Comparison of ENCODE assay signal across 19 mouse cellular contexts in genomic region chr6:108697345-108697744, GRCm38 (mm10). TPM values are rescaled to one million over a fixed set of nuclear protein-coding genes. Genes with fewer than 3 reads are reported as not detected.
DNase-seq lines count a peak whose midpoint lies in the region; ATAC-seq and TF ChIP-seq lines count a peak whose summit lies in the region.
"Had no signal": no experiment of that assay in that cellular context is flagged by ENCODE, and none has a peak within 500 bp of the region (broad histone marks: within the 10 kb centered on the region; RNA-seq: fewer than 3 reads in every experiment).

No protein-coding gene starts in this region.

- ATAC-seq in forebrain, embryonic 13.5 days = no peak
- ATAC-seq in stomach, postnatal 0 days (ENCODE audit: low FRiP score, low TSS enrichment) = peak; percentile 75
- ATAC-seq: CD4-positive, CD25-positive, alpha-beta regulatory T cell, adult 4 months; forebrain, embryonic 15.5 days; forebrain, postnatal 0 days had no signal

- WGBS in forebrain, embryonic 10.5 days = 94% methylated on average over 10 of the region's 10 CpGs
- WGBS in forebrain, embryonic 13.5 days = 89% methylated on average over 10 of the region's 10 CpGs
- 75% methylated on average over 10 of the region's 10 CpGs for WGBS in stomach, postnatal 0 days

- TF ChIP-seq CTCF in CH12.LX (conservative IDR thresholded peaks at IDR 0.05 in 1 of 2, IDR thresholded peaks at IDR 0.05 in 1 of 2; ENCODE audit: low read depth in 2 of 2, low read length in 2 of 2) = no peak
- TF ChIP-seq CTCF in stomach, postnatal 0 days (IDR thresholded peaks at IDR 0.05; ENCODE audit: low read depth) = no peak

- peak overlapping the region; percentile 82; the same call in 1 of the 2 replicates for H3K27ac ChIP-seq in forebrain, embryonic 10.5 days
- H3K27ac ChIP-seq in forebrain, embryonic 13.5 days = no peak overlapping the region
- H3K27ac ChIP-seq in CH12.LX (ENCODE audit: insufficient read depth, low read depth) = peak overlapping the region; percentile 96
- no peak overlapping the region for H3K27ac ChIP-seq in stomach, postnatal 0 days (replicated peaks)
- H3K27ac ChIP-seq: embryonic facial prominence, embryonic 12.5 days; forebrain, embryonic 12.5 days; forebrain, embryonic 15.5 days had no signal

- in situ Hi-C loops in CH12.LX (cut with MboI; ENCODE audit: low pct_ligation_motif_present, low pct_unique_long_range_greater_than_20kb, low sequenced_read_pairs) = no loop called here

- no peaks in the 10 kb centered on the region for H3K36me3 ChIP-seq in forebrain, embryonic 10.5 days (replicated peaks)
- no peaks in the 10 kb centered on the region for H3K36me3 ChIP-seq in forebrain, embryonic 13.5 days (ENCODE audit: poor library complexity, severe bottlenecking)
- H3K36me3 ChIP-seq in CH12.LX (replicated peaks in 1 of 2; ENCODE audit: control insufficient read depth in 1 of 2, insufficient read depth in 1 of 2, low read length in 1 of 2) = no peaks in the 10 kb centered on the region
- no peaks in the 10 kb centered on the region for H3K36me3 ChIP-seq in stomach, postnatal 0 days (ENCODE audit: control insufficient read depth, insufficient read depth, low read length)
- H3K36me3 ChIP-seq: embryonic facial prominence, embryonic 10.5 days; embryonic facial prominence, embryonic 12.5 days; forebrain, embryonic 12.5 days; forebrain, embryonic 15.5 days had no signal

- TF ChIP-seq EP300 in CH12.LX (IDR thresholded peaks at IDR 0.05; ENCODE audit: low read length) = no peak
- TF ChIP-seq EP300 in stomach, postnatal 0 days (optimal IDR thresholded peaks at IDR 0.05) = no peak

- dilution Hi-C loops in CH12.LX (cut with MboI; ENCODE audit: extremely low pct_ligation_motif_present, extremely low pct_unique_long_range_greater_than_20kb, low sequenced_read_pairs) = no loop called here

- H3K4me2 ChIP-seq in forebrain, embryonic 13.5 days = no peak overlapping the region
- no peak overlapping the region for H3K4me2 ChIP-seq in CH12.LX (ENCODE audit: insufficient read depth, low read depth, poor library complexity, severe bottlenecking)
- H3K4me2 ChIP-seq in stomach, postnatal 0 days (replicated peaks; ENCODE audit: low read depth) = no peak overlapping the region
- H3K4me2 ChIP-seq: embryonic facial prominence, embryonic 12.5 days; forebrain, embryonic 12.5 days; forebrain, embryonic 15.5 days had no signal

- no peak overlapping the region for H3K9ac ChIP-seq in forebrain, embryonic 13.5 days
- no peak overlapping the region for H3K9ac ChIP-seq in CH12.LX (ENCODE audit: insufficient read depth, low read depth)
- no peak overlapping the region for H3K9ac ChIP-seq in stomach, postnatal 0 days (ENCODE audit: low read length)
- H3K9ac ChIP-seq: embryonic facial prominence, embryonic 12.5 days; forebrain, embryonic 12.5 days; forebrain, embryonic 15.5 days; forebrain, postnatal 0 days had no signal

- H3K27me3 ChIP-seq in forebrain, embryonic 10.5 days (ENCODE audit: poor library complexity, severe bottlenecking) = peaks cover 50% of the 10 kb centered on the region
- 0 out of 2 replicates have a peak, but pooled peaks cover 8% of the 10 kb centered on the region for H3K27me3 ChIP-seq in forebrain, embryonic 13.5 days
- H3K27me3 ChIP-seq in CH12.LX (replicated peaks) = no peaks in the 10 kb centered on the region
- H3K27me3 ChIP-seq in stomach, postnatal 0 days (ENCODE audit: control insufficient read depth, insufficient read depth, low read length) = no peaks in the 10 kb centered on the region
- H3K27me3 ChIP-seq: embryonic facial prominence, embryonic 12.5 days; forebrain, embryonic 15.5 days had no signal

- DNase-seq in forebrain, embryonic 10.5 days (ENCODE audit: extremely low spot score, low spot score) = no peak
- DNase-seq in CH12.LX (ENCODE audit: extremely low read depth) = no peak
- DNase-seq in stomach, postnatal 0 days (ENCODE audit: low spot score) = peak; percentile 51
- DNase-seq in adrenal gland, postnatal 25 days = no peak
- DNase-seq: adrenal gland, adult 2 months; adrenal gland, postnatal 10 days; adrenal gland, postnatal 36 days; cerebellum, adult 11-12 months; cerebellum, adult 2 months; cerebellum, adult 9-10 months; cerebellum, postnatal 10 days; cerebellum, postnatal 25 days; forebrain, postnatal 0 days had no signal

- no peak for TF ChIP-seq RAD21 in CH12.LX (IDR thresholded peaks at IDR 0.05; ENCODE audit: low read depth, low read length)

- H3K9me3 ChIP-seq in forebrain, embryonic 10.5 days = no peaks in the 10 kb centered on the region
- no peaks in the 10 kb centered on the region for H3K9me3 ChIP-seq in forebrain, embryonic 13.5 days (replicated peaks)
- H3K9me3 ChIP-seq in CH12.LX (replicated peaks; ENCODE audit: low read length) = no peaks in the 10 kb centered on the region
- no peaks in the 10 kb centered on the region for H3K9me3 ChIP-seq in stomach, postnatal 0 days (ENCODE audit: control insufficient read depth, low read length)
- H3K9me3 ChIP-seq: embryonic facial prominence, embryonic 10.5 days; embryonic facial prominence, embryonic 12.5 days; forebrain, embryonic 12.5 days; forebrain, embryonic 15.5 days had no signal

- no peak overlapping the region for H3K4me3 ChIP-seq in forebrain, embryonic 10.5 days
- no peak overlapping the region for H3K4me3 ChIP-seq in forebrain, embryonic 13.5 days
- no peak overlapping the region for H3K4me3 ChIP-seq in CH12.LX (replicated peaks in 1 of 3; ENCODE audit: low read depth in 2 of 3, low read length in 2 of 3, poor library complexity in 1 of 3)
- H3K4me3 ChIP-seq in stomach, postnatal 0 days (ENCODE audit: low read depth, low read length) = no peak overlapping the region
- H3K4me3 ChIP-seq: embryonic facial prominence, embryonic 10.5 days; embryonic facial prominence, embryonic 12.5 days; forebrain, embryonic 12.5 days; forebrain, embryonic 15.5 days had no signal

- no peaks in the 10 kb centered on the region for H3K79me2 ChIP-seq in CH12.LX (replicated peaks; ENCODE audit: control insufficient read depth, extremely low read depth, insufficient read depth, poor library complexity, severe bottlenecking)

- H3K4me1 ChIP-seq in forebrain, embryonic 10.5 days = peaks cover 50% of the 10 kb centered on the region
- peaks cover 14% of the 10 kb centered on the region for H3K4me1 ChIP-seq in forebrain, embryonic 13.5 days
- H3K4me1 ChIP-seq in CH12.LX (ENCODE audit: control insufficient read depth in 1 of 2, insufficient read depth in 2 of 2) = peaks cover 56 to 95% of the 10 kb centered on the region in 2 experiments
- no peaks in the 10 kb centered on the region for H3K4me1 ChIP-seq in stomach, postnatal 0 days (replicated peaks; ENCODE audit: control insufficient read depth, insufficient read depth)

- no peak for TF ChIP-seq POLR2A in CH12.LX (IDR thresholded peaks at IDR 0.05; ENCODE audit: low read depth, low read length)

TF ChIP-seq in CH12.LX, 34 proteins besides CTCF, POLR2A, EP300 and RAD21:
- TF ChIP-seq MEF2A (IDR thresholded peaks at IDR 0.05; ENCODE audit: borderline replicate concordance, low read depth, low read length) (no peak), TCF12 (IDR thresholded peaks at IDR 0.05; ENCODE audit: low read depth, low read length) (0 out of 2 replicates have a peak, but pooled peaks have one; percentile 14)

RNA-seq across cellular contexts. Expression of gene Bhlhe40, which starts 36.9 kb away (rescaled TPM):
- polyA plus RNA-seq in forebrain, embryonic 10.5 days (2016; fragmentation: Nextera tagmentation; extraction: Ambion mirVana) = 3.1 and 3.2 TPM in 2 replicates
- 6.8 and 8.1 TPM in 2 replicates for polyA plus RNA-seq in forebrain, embryonic 13.5 days (2015; fragmentation: Nextera tagmentation; extraction: Ambion mirVana)
- total RNA-seq in CH12.LX (2012; rRNA removed) (77.7 and 130 TPM in 2 replicates), CH12.LX (2014; rRNA removed) (44.6 and 55.4 TPM in 2 replicates)
- 109 and 117 TPM in 2 replicates for polyA plus RNA-seq in CH12.LX (2012; ENCODE audit: insufficient read length, low read depth)
- 24.8 and 28.7 TPM in 2 replicates for polyA plus RNA-seq in stomach, postnatal 0 days (2015; fragmentation: Nextera tagmentation; extraction: Ambion mirVana)
- 191 and 201 TPM in 2 replicates for total RNA-seq in adrenal gland, postnatal 25 days (2021)

Comparison
In these comparisons a context has a peak if more than half of its experiments do, and no peak if none do; other contexts are left out.
1. H3K27ac ChIP-seq: peak in forebrain, embryonic 10.5 days (single experiment) and CH12.LX (single experiment); none in forebrain, embryonic 13.5 days (single experiment) and stomach, postnatal 0 days (single experiment).